Mouse (Mus musculus) midbrain, embryonic 10.5 days (tissue): Measurements from ENCODE around the gene Gtf2ird1. TPM values are rescaled to one million over a fixed set of nuclear protein-coding genes. Genes with fewer than 3 reads are reported as not detected.

ENCODE experiments used
- DNase-seq: peaks from one replicate; pipeline ENCODE4 v3.0.0-alpha.2; 2017; ENCODE audit warnings: low spot score
- H3K27ac ChIP-seq: fragments of 300-500 bp; sonication (generic); replicated peaks from 2 replicates; pipeline ENCODE4 v1.5.1; 2016; ENCODE audit warnings: mild to moderate bottlenecking
- H3K27me3 ChIP-seq: fragments of 300-500 bp; sonication (generic); 2 replicates; pipeline ENCODE4 v1.6.1; 2016; ENCODE audit warnings: low read depth, mild to moderate bottlenecking; ENCODE audit not compliant: poor library complexity, severe bottlenecking
- H3K36me3 ChIP-seq: fragments of 300-500 bp; sonication (generic); 2 replicates; pipeline ENCODE4 v1.6.1; 2016; ENCODE audit warnings: mild to moderate bottlenecking, moderate library complexity
- H3K4me1 ChIP-seq: fragments of 300-500 bp; sonication (generic); 2 replicates; pipeline ENCODE4 v1.6.1; 2016
- H3K4me3 ChIP-seq: fragments of 300-500 bp; sonication (generic); 2 replicates; pipeline ENCODE4 v1.5.1; 2016; ENCODE audit warnings: mild to moderate bottlenecking, moderate library complexity
- H3K9me3 ChIP-seq: fragments of 300-500 bp; sonication (generic); replicated peaks from 2 replicates; pipeline ENCODE4 v1.6.1; 2016; ENCODE audit warnings: mild to moderate bottlenecking
- WGBS: fragments of 180-500 bp; shearing (Covaris S2); methylation state at CpG from one replicate; pipeline ENCODE4 v1.1.7; 2016; 5-methylcytosine and 5-hydroxymethylcytosine counted together
- microRNA-seq: library from miRNA; unstranded; fragments of <30 nt; microRNA quantifications from one replicate; pipeline ENCODE4, GENCODE M21; 2017
- polyA plus RNA-seq: library from polyadenylated mRNA; unstranded; fragments of >200 nt; fragmentation: Nextera tagmentation; extraction: Ambion mirVana; gene quantifications from 2 replicates; pipeline ENCODE4 v1.2.1, GENCODE M21; 2016

The Gtf2ird1 gene
- polyA plus RNA-seq, 1 experiment from 2014 or later, result 96.4 TPM

GRCm38 (mm10) chr5:134311894-134312411 is 144.6 kb downstream of the Gtf2ird1 start:
- Histone ChIP-seq H3K9me3 (no peaks in the 10 kb centered on the region), H3K4me3 (peak overlapping the region; percentile 94), H3K27me3 (no peaks in the 10 kb centered on the region), H3K4me1 (peaks cover 39% of the 10 kb centered on the region), H3K36me3 (peaks cover 51% of the 10 kb centered on the region), H3K27ac (peak overlapping the region; percentile 100)
- no peak for DNase-seq
- 84% methylated on average over 6 of the region's 6 CpGs for WGBS

- 97% methylated on average over 9 of the region's 9 CpGs for WGBS
- Histone ChIP-seq H3K4me3 (no peak overlapping the region), H3K36me3 (peaks cover 69% of the 10 kb centered on the region)
Observed at GRCm38 (mm10) chr5:134310201-134310600, 146.3 kb downstream of the Gtf2ird1 start.

DNA sequence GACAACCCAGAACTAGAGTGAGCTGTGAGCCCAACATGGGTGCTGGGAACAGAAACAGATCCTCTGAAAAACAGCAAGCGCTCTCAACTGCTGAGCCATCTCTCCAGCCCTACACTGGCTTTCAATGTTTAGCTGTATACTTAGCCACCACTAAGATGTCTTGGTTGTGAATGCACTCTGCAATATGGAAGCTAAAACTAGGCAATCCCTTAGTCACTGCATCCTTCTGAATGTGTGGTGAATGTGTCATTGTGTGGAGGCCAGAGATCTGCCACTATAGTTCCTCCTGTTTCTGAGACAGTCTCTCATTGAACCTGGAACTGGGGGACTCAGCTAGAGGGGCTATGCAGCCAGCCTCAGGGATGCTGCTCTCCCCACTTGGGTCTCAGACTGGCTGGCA is 147.2 kb downstream of the Gtf2ird1 start:
- 97% methylated on average over 1 of the region's 1 CpGs for WGBS
- Histone ChIP-seq H3K4me1 (peaks cover 23% of the 10 kb centered on the region), H3K27me3 (no peaks in the 10 kb centered on the region), H3K4me3 (no peak overlapping the region), H3K27ac (no peak overlapping the region), H3K9me3 (no peaks in the 10 kb centered on the region), H3K36me3 (peaks cover 77% of the 10 kb centered on the region)
- no peak for DNase-seq

More at GRCm38 (mm10) chr5:134310201-134310600, 146.3 kb downstream of the Gtf2ird1 start:
- Histone ChIP-seq H3K9me3 (no peaks in the 10 kb centered on the region), H3K27ac (no peak overlapping the region), H3K27me3 (no peaks in the 10 kb centered on the region), H3K4me1 (peaks cover 23% of the 10 kb centered on the region)
- no peak for DNase-seq

Small RNAs within 50 kb of the gene (microRNA-seq; reads per million reads assigned to microRNA genes)
- not detected for gene Gm26340
- gene Mir3965, result not detected

Other genes starting within 250 kb of the Gtf2ird1 start
- gene Ncf1, start 227.1 kb downstream of the Gtf2ird1 start, polyA plus RNA-seq, result 2.6 and 2.7 TPM in 2 replicates
- 172 and 200 TPM in 2 replicates for gene Gtf2i, start 142.0 kb downstream of the Gtf2ird1 start, polyA plus RNA-seq
- gene Clip2, start 95.7 kb upstream of the Gtf2ird1 start, polyA plus RNA-seq, result 4.6 and 6.2 TPM in 2 replicates
- gene Syna, start 103.5 kb upstream of the Gtf2ird1 start, polyA plus RNA-seq, result 0.09 TPM in 2 replicates
- gene Rfc2, start 124.7 kb upstream of the Gtf2ird1 start, polyA plus RNA-seq, result 381 and 432 TPM in 2 replicates
- 3.6 and 4.6 TPM in 2 replicates for gene Lat2, start 158.3 kb upstream of the Gtf2ird1 start, polyA plus RNA-seq
- 537 and 556 TPM in 2 replicates for gene Eif4h, start 182.8 kb upstream of the Gtf2ird1 start, polyA plus RNA-seq
- gene Limk1, start 231.9 kb upstream of the Gtf2ird1 start, polyA plus RNA-seq, result 8.0 and 9.8 TPM in 2 replicates